Mouse (Mus musculus): ENCODE results near the gene Zpld1. TPM values are rescaled to one million over a fixed set of nuclear protein-coding genes. Genes with fewer than 3 reads are reported as not detected.

The Zpld1 gene
- polyA plus RNA-seq (2014; fragmentation: Nextera tagmentation; extraction: Ambion mirVana), result 3.2 and 4.8 TPM in 2 replicates

- Histone ChIP-seq H3K27ac (ENCODE audit: low read depth, low read length) (no peak within 1 kb of the TSS), H3K9ac (ENCODE audit: low read length) (no peak within 1 kb of the TSS), H3K4me1 (ENCODE audit: control insufficient read depth, insufficient read depth, low read length) (no peaks in the 10 kb centered on the region), H3K36me3 (ENCODE audit: control insufficient read depth, insufficient read depth, low read length) (no peaks in the 10 kb centered on the region), H3K4me2 (ENCODE audit: low read depth) (no peak within 1 kb of the TSS), H3K9me3 (ENCODE audit: control insufficient read depth, low read length) (no peaks in the 10 kb centered on the region), H3K4me3 (ENCODE audit: low read depth, low read length) (no peak within 1 kb of the TSS), H3K27me3 (ENCODE audit: control insufficient read depth, insufficient read depth, low read length) (no peaks in the 10 kb centered on the region)
- no peak for DNase-seq (ENCODE audit: low spot score)
- WGBS, result 99% methylated on average over 2 of the region's 2 CpGs
- ATAC-seq (ENCODE audit: insufficient read depth, low FRiP score, low TSS enrichment), result no peak
Observed at GRCm38 (mm10) chr16:55297886-55298285, at the start of gene Zpld1. Zpld1 (minus strand) TSS chr16:55297986.

GRCm38 (mm10) chr16:55345644-55346043, 47.9 kb upstream of the Zpld1 start:
- no peak overlapping the region for H3K4me2 ChIP-seq (ENCODE audit: low read depth)
- ATAC-seq (ENCODE audit: insufficient read depth, low FRiP score, low TSS enrichment), result no peak
- H3K4me1 ChIP-seq (ENCODE audit: control insufficient read depth, insufficient read depth, low read length), result no peaks in the 10 kb centered on the region
- no peaks in the 10 kb centered on the region for H3K27me3 ChIP-seq (ENCODE audit: control insufficient read depth, insufficient read depth, low read length)
- H3K9ac ChIP-seq (ENCODE audit: low read length), result no peak overlapping the region
- H3K4me3 ChIP-seq (ENCODE audit: low read depth, low read length), result no peak overlapping the region
- no peak overlapping the region for H3K27ac ChIP-seq (ENCODE audit: low read depth, low read length)
- DNase-seq (ENCODE audit: low spot score), result no peak
- no peaks in the 10 kb centered on the region for H3K36me3 ChIP-seq (ENCODE audit: control insufficient read depth, insufficient read depth, low read length)
- WGBS, result 74% methylated on average over 3 of the region's 3 CpGs
- no peaks in the 10 kb centered on the region for H3K9me3 ChIP-seq (ENCODE audit: control insufficient read depth, low read length)

- no peaks in the 10 kb centered on the region for H3K9me3 ChIP-seq (ENCODE audit: control insufficient read depth, low read length)
- no peaks in the 10 kb centered on the region for H3K4me1 ChIP-seq (ENCODE audit: control insufficient read depth, insufficient read depth, low read length)
- DNase-seq (ENCODE audit: low spot score) (peak; percentile 70), ATAC-seq (ENCODE audit: insufficient read depth, low FRiP score, low TSS enrichment) (peak; percentile 97)
- no peak overlapping the region for H3K4me3 ChIP-seq (ENCODE audit: low read depth, low read length)
- H3K27me3 ChIP-seq (ENCODE audit: control insufficient read depth, insufficient read depth, low read length), result no peaks in the 10 kb centered on the region
- no peak overlapping the region for H3K4me2 ChIP-seq (ENCODE audit: low read depth)
- H3K27ac ChIP-seq (ENCODE audit: low read depth, low read length), result peak overlapping the region; percentile 53
- H3K9ac ChIP-seq (ENCODE audit: low read length), result no peak overlapping the region
- no peaks in the 10 kb centered on the region for H3K36me3 ChIP-seq (ENCODE audit: control insufficient read depth, insufficient read depth, low read length)
- WGBS, result 42% methylated on average over 7 of the region's 8 CpGs
Observed at GRCm38 (mm10) chr16:55321542-55322514, 24.0 kb upstream of the Zpld1 start.

DNA sequence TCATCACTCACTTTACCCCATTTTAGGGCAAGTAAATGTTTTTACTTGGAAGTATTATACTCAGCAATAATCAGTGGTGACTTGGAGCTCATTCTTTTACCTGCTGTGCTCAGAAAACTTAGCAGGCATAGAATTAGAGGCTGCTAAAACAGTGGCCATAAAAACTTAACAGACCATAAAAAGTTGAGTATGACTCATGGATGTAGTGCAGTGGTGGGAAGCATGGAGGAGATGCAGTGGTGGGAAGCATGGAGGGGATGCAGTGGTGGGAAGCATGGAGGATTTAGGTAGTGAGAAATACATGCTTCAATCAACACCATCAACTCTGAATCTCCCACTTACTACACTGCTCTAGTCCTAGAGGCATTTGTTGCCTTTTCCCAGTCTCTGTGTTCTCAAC, 19.2 kb upstream of the Zpld1 start:
- Histone ChIP-seq H3K27me3 (ENCODE audit: control insufficient read depth, insufficient read depth, low read length) (no peaks in the 10 kb centered on the region), H3K4me2 (ENCODE audit: low read depth) (no peak overlapping the region), H3K9ac (ENCODE audit: low read length) (no peak overlapping the region), H3K4me1 (ENCODE audit: control insufficient read depth, insufficient read depth, low read length) (no peaks in the 10 kb centered on the region; the same call in 1 of the 2 replicates), H3K36me3 (ENCODE audit: control insufficient read depth, insufficient read depth, low read length) (no peaks in the 10 kb centered on the region), H3K9me3 (ENCODE audit: control insufficient read depth, low read length) (no peaks in the 10 kb centered on the region), H3K27ac (ENCODE audit: low read depth, low read length) (no peak overlapping the region), H3K4me3 (ENCODE audit: low read depth, low read length) (no peak overlapping the region)
- no peak for DNase-seq (ENCODE audit: low spot score)
- no peak for ATAC-seq (ENCODE audit: insufficient read depth, low FRiP score, low TSS enrichment)

DNA sequence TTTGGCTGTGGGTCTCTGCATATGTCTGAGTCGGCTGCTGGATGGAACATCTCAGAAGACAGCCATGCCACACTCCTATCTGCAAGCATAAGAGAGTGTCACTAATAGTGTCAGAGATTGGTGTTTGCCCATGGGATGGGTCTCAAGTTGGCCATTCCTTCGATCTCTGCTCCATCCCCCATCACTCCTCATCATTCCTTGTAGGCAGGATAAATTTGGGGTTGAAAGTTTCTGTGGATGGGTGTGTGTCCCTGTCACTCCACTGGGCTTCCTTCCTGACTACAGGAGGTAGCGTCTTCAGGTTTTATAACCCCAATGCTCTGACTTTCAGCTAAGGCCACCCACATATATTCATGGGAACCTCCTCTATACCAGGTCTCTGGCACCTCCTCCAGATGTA, 14.3 kb upstream of the Zpld1 start:
- Histone ChIP-seq H3K27ac (ENCODE audit: low read depth, low read length) (no peak overlapping the region), H3K9ac (ENCODE audit: low read length) (no peak overlapping the region), H3K4me2 (ENCODE audit: low read depth) (no peak overlapping the region), H3K4me3 (ENCODE audit: low read depth, low read length) (no peak overlapping the region), H3K9me3 (ENCODE audit: control insufficient read depth, low read length) (no peaks in the 10 kb centered on the region), H3K27me3 (ENCODE audit: control insufficient read depth, insufficient read depth, low read length) (no peaks in the 10 kb centered on the region), H3K4me1 (ENCODE audit: control insufficient read depth, insufficient read depth, low read length) (no peaks in the 10 kb centered on the region; the same call in 1 of the 2 replicates), H3K36me3 (ENCODE audit: control insufficient read depth, insufficient read depth, low read length) (no peaks in the 10 kb centered on the region)
- no peak for DNase-seq (ENCODE audit: low spot score)
- no peak for ATAC-seq (ENCODE audit: insufficient read depth, low FRiP score, low TSS enrichment)
- WGBS, result 88% methylated on average over 3 of the region's 3 CpGs

GRCm38 (mm10) chr16:55282696-55283095, 15.1 kb downstream of the Zpld1 start:
- Histone ChIP-seq H3K27ac (ENCODE audit: low read depth, low read length) (no peak overlapping the region), H3K27me3 (ENCODE audit: control insufficient read depth, insufficient read depth, low read length) (no peaks in the 10 kb centered on the region), H3K4me1 (ENCODE audit: control insufficient read depth, insufficient read depth, low read length) (no peaks in the 10 kb centered on the region), H3K36me3 (ENCODE audit: control insufficient read depth, insufficient read depth, low read length) (no peaks in the 10 kb centered on the region), H3K4me3 (ENCODE audit: low read depth, low read length) (no peak overlapping the region), H3K9ac (ENCODE audit: low read length) (no peak overlapping the region), H3K4me2 (ENCODE audit: low read depth) (no peak overlapping the region), H3K9me3 (ENCODE audit: control insufficient read depth, low read length) (no peaks in the 10 kb centered on the region)
- 93% methylated on average over 2 of the region's 2 CpGs for WGBS
- no peak for DNase-seq (ENCODE audit: low spot score)
- ATAC-seq (ENCODE audit: insufficient read depth, low FRiP score, low TSS enrichment), result no peak

DNA sequence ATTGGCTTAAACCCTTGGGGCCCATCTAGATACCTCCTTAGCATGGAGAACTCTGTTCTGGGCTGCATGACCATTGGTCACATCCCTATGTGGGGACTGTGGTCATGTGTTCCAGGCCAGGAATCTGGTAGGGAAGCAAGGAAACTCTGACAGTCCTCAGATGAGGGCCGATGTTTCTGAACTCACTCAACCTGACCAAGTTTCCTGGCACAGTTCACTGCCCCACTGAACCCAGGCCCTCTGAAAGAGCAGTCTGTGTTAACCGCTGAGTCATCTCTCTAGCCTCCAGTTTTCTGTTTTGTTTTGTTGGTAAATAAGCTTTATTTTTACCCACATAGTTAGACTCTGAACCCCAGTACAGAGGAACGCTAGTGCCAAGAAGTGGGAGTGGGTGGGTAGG, 20.3 kb downstream of the Zpld1 start:
- Histone ChIP-seq H3K27ac (ENCODE audit: low read depth, low read length) (no peak overlapping the region), H3K4me1 (ENCODE audit: control insufficient read depth, insufficient read depth, low read length) (no peaks in the 10 kb centered on the region), H3K36me3 (ENCODE audit: control insufficient read depth, insufficient read depth, low read length) (no peaks in the 10 kb centered on the region), H3K4me2 (ENCODE audit: low read depth) (no peak overlapping the region), H3K9ac (ENCODE audit: low read length) (no peak overlapping the region), H3K4me3 (ENCODE audit: low read depth, low read length) (no peak overlapping the region), H3K9me3 (ENCODE audit: control insufficient read depth, low read length) (no peaks in the 10 kb centered on the region), H3K27me3 (ENCODE audit: control insufficient read depth, insufficient read depth, low read length) (no peaks in the 10 kb centered on the region)
- DNase-seq (ENCODE audit: low spot score) (no peak), ATAC-seq (ENCODE audit: insufficient read depth, low FRiP score, low TSS enrichment) (no peak)
- WGBS, result 86% methylated on average over 3 of the region's 3 CpGs

GRCm38 (mm10) chr16:55265281-55265680, 32.5 kb downstream of the Zpld1 start:
- Histone ChIP-seq H3K9ac (ENCODE audit: low read length) (no peak overlapping the region), H3K4me1 (ENCODE audit: control insufficient read depth, insufficient read depth, low read length) (no peaks in the 10 kb centered on the region), H3K9me3 (ENCODE audit: control insufficient read depth, low read length) (no peaks in the 10 kb centered on the region), H3K4me3 (ENCODE audit: low read depth, low read length) (no peak overlapping the region), H3K27me3 (ENCODE audit: control insufficient read depth, insufficient read depth, low read length) (no peaks in the 10 kb centered on the region), H3K27ac (ENCODE audit: low read depth, low read length) (no peak overlapping the region), H3K4me2 (ENCODE audit: low read depth) (no peak overlapping the region), H3K36me3 (ENCODE audit: control insufficient read depth, insufficient read depth, low read length) (no peaks in the 10 kb centered on the region)
- DNase-seq (ENCODE audit: low spot score), result no peak
- WGBS, result 32% methylated on average over 4 of the region's 4 CpGs
- ATAC-seq (ENCODE audit: insufficient read depth, low FRiP score, low TSS enrichment), result no peak
